Mouse (Mus musculus) limb, embryonic 13.5 days (tissue): ENCODE measurements around the gene Sfxn1. TPM values are rescaled to one million over a fixed set of nuclear protein-coding genes. Genes with fewer than 3 reads are reported as not detected.

ENCODE experiments used
- ATAC-seq: fragments of 200-750 bp; cut with Nextera tagmentation; 2 replicates; pipeline ENCODE4 v1.8.0; 2017; ENCODE audit warnings: low read depth, moderate number of reproducible peaks, moderate TSS enrichment; ENCODE audit not compliant: low FRiP score
- H3K27ac ChIP-seq: fragments of 300-500 bp; sonication (generic); 2 replicates; pipeline ENCODE4 v1.5.1; 2015; ENCODE audit warnings: inconsistent platforms, mild to moderate bottlenecking, moderate library complexity
- H3K27me3 ChIP-seq: fragments of 300-500 bp; sonication (generic); 2 replicates; pipeline ENCODE4 v1.6.1; 2015; ENCODE audit warnings: mild to moderate bottlenecking, inconsistent platforms
- H3K36me3 ChIP-seq: fragments of 300-500 bp; sonication (generic); 2 replicates; pipeline ENCODE4 v1.6.1; 2015; ENCODE audit warnings: inconsistent platforms, mild to moderate bottlenecking, moderate library complexity
- H3K4me1 ChIP-seq: fragments of 300-500 bp; sonication (generic); 2 replicates; pipeline ENCODE4 v1.6.1; 2015; ENCODE audit warnings: inconsistent platforms
- H3K4me2 ChIP-seq: fragments of 300-500 bp; sonication (generic); replicated peaks from 2 replicates; pipeline ENCODE4 v1.6.1; 2015; ENCODE audit warnings: inconsistent platforms, mild to moderate bottlenecking, moderate library complexity
- H3K4me3 ChIP-seq: fragments of 300-500 bp; sonication (generic); 2 replicates; pipeline ENCODE4 v1.5.1; 2015; ENCODE audit warnings: moderate library complexity, mild to moderate bottlenecking, inconsistent platforms
- H3K9ac ChIP-seq: fragments of 300-500 bp; sonication (generic); 2 replicates; pipeline ENCODE4 v1.6.1; 2015; ENCODE audit warnings: mild to moderate bottlenecking, inconsistent platforms
- H3K9me3 ChIP-seq: fragments of 300-500 bp; sonication (generic); 2 replicates; pipeline ENCODE4 v1.6.1; 2016; ENCODE audit warnings: inconsistent platforms
- WGBS: fragments of 180-500 bp; shearing (Covaris S2); methylation state at CpG from one replicate; pipeline ENCODE4 v1.1.7; 2015; 5-methylcytosine and 5-hydroxymethylcytosine counted together
- polyA plus RNA-seq: library from polyadenylated mRNA; unstranded; fragments of >200 nt; fragmentation: Nextera tagmentation; extraction: Ambion mirVana; gene quantifications from 2 replicates; pipeline ENCODE4 v1.2.1, GENCODE M21; 2015

Gene Sfxn1
- polyA plus RNA-seq, 1 experiment from 2014 or later: 53.7 TPM

DNA sequence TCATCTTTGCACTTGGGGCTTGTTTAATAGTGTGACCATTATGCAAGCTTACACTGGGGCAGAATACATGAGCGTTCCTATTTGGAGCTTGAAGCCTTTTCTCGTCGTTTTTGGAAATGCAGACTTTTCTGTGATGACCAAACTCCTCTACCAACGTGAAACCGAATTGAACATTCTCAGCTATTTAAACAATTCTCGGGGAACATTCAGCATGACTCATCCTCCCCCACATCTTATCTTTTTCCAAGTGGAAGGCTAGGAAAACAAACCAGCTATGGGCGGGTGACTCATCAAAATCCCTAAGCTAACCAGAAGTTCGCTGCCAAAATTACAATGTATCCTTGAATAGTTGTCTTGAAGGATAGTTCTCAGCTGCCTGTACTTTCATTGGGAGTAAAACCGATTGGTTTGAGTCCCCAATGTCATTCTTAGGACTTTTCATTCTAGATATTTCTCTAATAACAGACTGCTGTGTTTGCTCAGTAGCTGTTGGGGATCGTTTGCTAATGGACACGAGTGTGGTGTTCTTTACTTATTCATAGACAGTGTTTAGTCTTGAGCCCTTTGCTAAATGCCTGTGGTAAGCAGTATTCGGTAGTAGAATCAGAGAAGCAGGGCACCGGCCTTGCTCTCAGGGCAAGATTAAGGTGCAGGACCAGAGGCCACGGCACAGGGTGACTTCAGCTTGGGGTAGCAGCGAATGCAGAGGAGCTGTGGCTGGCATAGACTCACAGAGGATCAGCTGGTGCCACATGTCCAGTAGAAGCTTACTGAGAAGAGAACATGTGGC is 29.6 kb downstream of the Sfxn1 start:
- H3K4me3 ChIP-seq: no peak overlapping the region
- no peaks in the 10 kb centered on the region for H3K9me3 ChIP-seq
- 94% methylated on average over 15 of the region's 15 CpGs for WGBS
- no peak overlapping the region for H3K9ac ChIP-seq
- H3K27ac ChIP-seq: no peak overlapping the region
- no peaks in the 10 kb centered on the region for H3K27me3 ChIP-seq
- H3K36me3 ChIP-seq: peaks cover 33% of the 10 kb centered on the region
- no peak for ATAC-seq
- H3K4me2 ChIP-seq: no peak overlapping the region
- no peaks in the 10 kb centered on the region for H3K4me1 ChIP-seq

DNA sequence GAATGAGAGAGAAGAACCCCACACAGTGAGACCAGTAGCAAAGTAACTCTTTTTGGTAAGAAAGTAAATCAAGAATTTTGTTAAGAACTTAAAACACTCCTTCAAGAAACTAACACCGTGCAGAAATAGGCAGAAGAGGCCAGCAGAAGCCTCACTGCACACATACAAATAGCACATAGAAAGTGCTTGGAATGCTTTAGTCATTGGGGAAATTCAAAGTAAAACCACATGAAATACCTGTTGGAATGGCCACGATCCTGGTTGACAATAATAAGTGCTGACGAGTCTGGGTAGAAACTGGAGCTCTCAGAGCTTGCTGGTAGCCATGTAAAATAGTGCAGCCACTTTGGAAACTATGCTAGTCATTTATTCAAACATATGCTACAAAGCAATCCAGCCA is 30.4 kb downstream of the Sfxn1 start:
- Histone ChIP-seq H3K27ac (no peak overlapping the region), H3K9me3 (no peaks in the 10 kb centered on the region), H3K27me3 (no peaks in the 10 kb centered on the region), H3K4me1 (no peaks in the 10 kb centered on the region), H3K4me3 (no peak overlapping the region), H3K4me2 (no peak overlapping the region), H3K9ac (no peak overlapping the region), H3K36me3 (peaks cover 34% of the 10 kb centered on the region)
- WGBS: 85% methylated on average over 3 of the region's 3 CpGs
- no peak for ATAC-seq

DNA sequence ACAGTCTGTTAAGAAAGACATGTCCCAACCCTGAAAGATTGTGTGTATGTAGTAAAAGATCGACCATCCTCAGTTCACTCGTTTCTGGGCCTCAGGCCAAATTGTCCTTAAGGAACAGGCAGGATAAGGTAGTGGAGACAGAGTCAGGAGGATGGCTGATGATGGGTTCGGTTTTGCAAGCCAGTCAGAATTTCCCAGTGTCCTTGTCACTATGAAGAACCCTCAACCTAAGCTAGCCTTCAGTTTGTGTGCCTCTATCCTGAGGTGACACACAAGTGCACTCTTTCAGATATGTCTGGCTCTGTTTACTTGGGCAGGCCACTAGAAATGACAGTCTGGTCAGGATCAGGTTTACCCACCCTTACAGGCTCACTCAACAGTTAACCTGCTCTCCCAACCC is 31.6 kb downstream of the Sfxn1 start:
- ATAC-seq: no peak
- 87% methylated on average over 3 of the region's 3 CpGs for WGBS
- Histone ChIP-seq H3K36me3 (peaks cover 37% of the 10 kb centered on the region), H3K27me3 (no peaks in the 10 kb centered on the region), H3K9ac (no peak overlapping the region), H3K27ac (no peak overlapping the region), H3K4me2 (no peak overlapping the region), H3K4me3 (no peak overlapping the region), H3K9me3 (no peaks in the 10 kb centered on the region), H3K4me1 (no peaks in the 10 kb centered on the region)

DNA sequence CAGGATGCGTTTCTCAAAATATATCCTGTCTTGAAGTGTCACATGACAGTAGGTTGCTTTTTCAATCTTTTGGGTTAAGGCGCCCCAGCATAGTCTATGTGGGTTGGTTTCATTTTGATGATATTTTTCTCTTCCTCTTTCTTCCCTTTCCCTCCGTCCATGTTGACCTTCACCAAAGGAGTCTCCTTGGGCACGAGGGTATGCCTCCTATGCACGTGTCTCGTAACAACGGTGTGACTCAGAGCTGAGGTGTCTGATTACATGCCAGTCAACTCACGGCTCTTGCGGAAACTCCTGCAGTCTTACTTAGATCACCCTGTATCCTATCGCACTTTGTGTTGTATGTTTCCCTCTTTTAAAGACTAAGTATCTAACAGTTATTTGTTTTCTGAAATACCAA is 32.2 kb downstream of the Sfxn1 start:
- 64% methylated on average over 10 of the region's 10 CpGs for WGBS
- Histone ChIP-seq H3K4me2 (no peak overlapping the region), H3K27ac (no peak overlapping the region), H3K36me3 (peaks cover 38% of the 10 kb centered on the region), H3K9me3 (no peaks in the 10 kb centered on the region), H3K4me1 (no peaks in the 10 kb centered on the region), H3K4me3 (no peak overlapping the region), H3K27me3 (no peaks in the 10 kb centered on the region), H3K9ac (no peak overlapping the region)
- no peak for ATAC-seq

DNA sequence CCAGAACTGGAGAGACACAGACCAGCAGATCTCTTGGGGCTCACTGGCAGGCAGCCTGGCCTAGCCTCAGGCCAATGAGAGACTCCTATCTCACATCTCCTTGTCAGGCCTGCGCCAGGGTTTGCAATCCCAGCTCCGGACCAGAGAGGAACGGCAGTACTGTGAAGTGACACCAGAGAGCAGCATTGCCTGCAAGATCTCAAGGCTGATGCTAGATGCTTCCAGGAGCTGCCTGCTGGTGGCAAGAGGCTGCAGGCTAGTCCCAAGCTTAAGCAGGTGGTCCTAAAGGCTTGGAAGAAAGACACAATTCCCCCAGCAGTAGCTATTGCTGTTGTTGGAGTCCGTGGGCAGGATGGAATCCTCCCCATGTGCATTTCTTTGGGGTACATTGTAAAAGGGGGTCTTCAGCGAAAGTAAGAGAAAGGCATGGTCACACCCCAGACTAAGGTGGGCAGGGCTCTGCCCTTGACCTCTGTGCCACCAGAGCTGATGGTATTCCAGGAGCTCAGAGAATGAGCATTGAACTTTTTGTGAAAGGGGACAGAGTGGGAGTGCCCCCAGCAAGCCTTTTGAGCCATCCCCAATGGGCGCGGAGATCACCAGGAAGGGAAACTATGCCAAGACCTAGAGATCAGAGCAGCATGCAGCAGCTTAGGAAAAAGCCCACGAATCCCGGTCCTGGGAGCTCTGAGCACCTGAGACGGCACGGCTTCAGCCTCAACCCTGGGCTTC is 42.3 kb downstream of the Sfxn1 start:
- 52% methylated on average over 11 of the region's 11 CpGs for WGBS
- H3K36me3 ChIP-seq: no peaks in the 10 kb centered on the region
- no peak overlapping the region for H3K4me2 ChIP-seq
- peaks cover 12% of the 10 kb centered on the region for H3K27me3 ChIP-seq
- H3K4me1 ChIP-seq: no peaks in the 10 kb centered on the region
- H3K4me3 ChIP-seq: no peak overlapping the region
- no peak; the same call in 1 of the 2 replicates for ATAC-seq
- no peak overlapping the region for H3K9ac ChIP-seq
- H3K9me3 ChIP-seq: peaks cover 5% of the 10 kb centered on the region; the same call in 1 of the 2 replicates
- H3K27ac ChIP-seq: no peak overlapping the region

DNA sequence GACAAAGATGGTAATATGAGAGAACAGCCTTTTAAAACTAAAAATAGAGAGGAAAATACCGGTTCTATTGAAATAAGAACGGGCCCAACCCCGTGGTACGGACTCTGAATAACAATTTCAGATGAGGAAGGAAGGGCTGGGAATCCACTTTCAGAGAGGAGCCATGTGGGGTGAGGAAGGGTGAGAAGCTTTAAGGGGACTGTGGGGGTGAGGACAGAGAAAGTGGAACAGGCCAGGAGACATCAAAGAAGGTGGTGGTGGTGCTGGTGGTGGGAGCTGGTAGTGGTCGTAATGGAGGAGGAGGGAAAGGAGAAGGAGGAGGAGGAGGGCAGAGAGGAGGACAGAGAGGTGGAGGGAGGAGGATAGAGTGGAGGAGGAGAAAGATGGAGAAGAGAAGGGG is 43.3 kb downstream of the Sfxn1 start:
- no peak for ATAC-seq
- 66% methylated on average over 5 of the region's 5 CpGs for WGBS
- Histone ChIP-seq H3K4me2 (no peak overlapping the region), H3K9me3 (peaks cover 5% of the 10 kb centered on the region; the same call in 1 of the 2 replicates), H3K27me3 (peaks cover 12% of the 10 kb centered on the region), H3K36me3 (no peaks in the 10 kb centered on the region), H3K27ac (no peak overlapping the region), H3K4me1 (no peaks in the 10 kb centered on the region), H3K9ac (no peak overlapping the region), H3K4me3 (no peak overlapping the region)

DNA sequence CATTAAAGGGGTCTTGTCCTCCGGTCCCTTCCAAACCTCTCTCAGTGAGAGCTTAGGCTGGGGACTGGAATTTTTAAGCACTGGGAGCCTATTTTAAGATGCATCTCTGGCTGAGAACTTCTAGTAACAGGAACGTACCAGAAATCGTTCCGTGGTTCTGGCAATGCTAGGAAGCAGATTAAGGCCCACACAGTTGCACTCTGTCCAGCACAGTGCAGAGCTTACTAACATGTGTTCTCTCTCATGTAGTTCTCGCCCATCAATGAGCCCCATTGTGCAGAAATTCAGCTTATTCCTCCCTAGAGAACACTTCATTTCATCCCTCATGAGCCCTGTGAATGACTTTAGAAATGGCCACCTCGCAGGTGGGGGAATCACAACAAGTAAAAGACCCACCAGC is 44.1 kb downstream of the Sfxn1 start:
- peaks cover 12% of the 10 kb centered on the region for H3K27me3 ChIP-seq
- H3K4me3 ChIP-seq: no peak overlapping the region
- no peak for ATAC-seq
- no peak overlapping the region for H3K4me2 ChIP-seq
- H3K9ac ChIP-seq: no peak overlapping the region
- 71% methylated on average over 6 of the region's 6 CpGs for WGBS
- no peaks in the 10 kb centered on the region for H3K4me1 ChIP-seq
- no peaks in the 10 kb centered on the region for H3K36me3 ChIP-seq
- no peak overlapping the region for H3K27ac ChIP-seq
- H3K9me3 ChIP-seq: peaks cover 5% of the 10 kb centered on the region; the same call in 1 of the 2 replicates

DNA sequence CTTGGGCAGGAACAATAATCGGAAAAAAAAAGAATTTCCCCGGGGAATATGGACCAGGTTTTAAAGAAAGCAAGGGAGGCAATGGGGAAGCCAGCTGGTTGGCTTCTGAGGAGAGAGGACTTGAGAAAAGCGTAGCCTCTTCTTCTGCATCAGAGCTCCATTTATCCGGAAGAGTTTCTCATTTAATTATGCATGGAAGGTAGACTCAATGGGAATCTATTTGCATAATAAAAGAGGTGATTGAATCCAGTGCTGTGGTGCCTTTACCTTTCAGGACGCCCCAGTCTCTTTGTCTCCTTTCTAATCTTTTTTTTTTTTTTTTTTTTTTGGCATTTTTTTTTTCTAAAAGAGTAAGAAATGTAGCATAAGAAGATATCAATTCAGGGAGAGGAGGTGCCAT is 46.7 kb downstream of the Sfxn1 start:
- 56% methylated on average over 5 of the region's 5 CpGs for WGBS
- no peak overlapping the region for H3K4me2 ChIP-seq
- H3K4me1 ChIP-seq: no peaks in the 10 kb centered on the region
- no peak for ATAC-seq
- H3K27ac ChIP-seq: no peak overlapping the region
- H3K9ac ChIP-seq: no peak overlapping the region
- no peaks in the 10 kb centered on the region for H3K36me3 ChIP-seq
- peaks cover 12% of the 10 kb centered on the region for H3K9me3 ChIP-seq
- no peak overlapping the region for H3K4me3 ChIP-seq
- peaks cover 10% of the 10 kb centered on the region for H3K27me3 ChIP-seq

DNA sequence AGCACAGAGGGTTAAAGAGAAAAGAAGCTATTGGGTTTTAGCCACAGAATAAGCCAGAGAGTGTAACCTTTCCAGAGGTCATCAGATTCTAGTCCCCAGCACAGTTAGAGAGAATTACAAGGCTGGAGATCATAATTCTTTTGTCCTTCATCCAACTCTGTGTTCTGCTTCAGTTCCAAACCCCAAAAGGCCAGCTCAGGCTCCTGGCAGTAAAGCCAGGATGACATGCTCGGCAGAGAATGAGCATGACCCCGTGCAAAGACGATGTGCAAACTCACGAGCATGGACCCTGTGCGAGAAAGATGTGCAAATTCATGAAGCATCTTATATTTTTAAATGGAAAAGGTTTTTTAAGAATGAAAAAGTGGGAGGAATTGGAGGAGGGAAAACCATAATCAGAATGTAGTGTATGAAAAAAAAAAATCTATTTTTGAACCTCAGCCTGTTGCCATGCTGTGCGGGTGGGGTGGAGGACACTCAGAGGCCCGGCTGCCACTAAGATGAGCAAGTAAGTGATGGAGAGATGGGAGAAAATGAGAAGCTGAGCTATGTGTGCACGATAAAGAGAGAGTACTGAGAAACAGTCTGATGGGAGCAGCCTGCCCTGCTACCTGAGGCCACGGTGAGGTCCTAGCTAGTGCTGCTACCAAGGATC is 66.2 kb downstream of the Sfxn1 start:
- 0 out of 2 replicates have a peak, but pooled peaks cover 3% of the 10 kb centered on the region for H3K27me3 ChIP-seq
- H3K9me3 ChIP-seq: no peaks in the 10 kb centered on the region
- H3K36me3 ChIP-seq: no peaks in the 10 kb centered on the region
- ATAC-seq: no peak
- no peaks in the 10 kb centered on the region for H3K4me1 ChIP-seq
- H3K4me3 ChIP-seq: no peak overlapping the region
- H3K9ac ChIP-seq: no peak overlapping the region
- WGBS: 79% methylated on average over 9 of the region's 9 CpGs
- no peak overlapping the region for H3K27ac ChIP-seq
- no peak overlapping the region for H3K4me2 ChIP-seq

DNA sequence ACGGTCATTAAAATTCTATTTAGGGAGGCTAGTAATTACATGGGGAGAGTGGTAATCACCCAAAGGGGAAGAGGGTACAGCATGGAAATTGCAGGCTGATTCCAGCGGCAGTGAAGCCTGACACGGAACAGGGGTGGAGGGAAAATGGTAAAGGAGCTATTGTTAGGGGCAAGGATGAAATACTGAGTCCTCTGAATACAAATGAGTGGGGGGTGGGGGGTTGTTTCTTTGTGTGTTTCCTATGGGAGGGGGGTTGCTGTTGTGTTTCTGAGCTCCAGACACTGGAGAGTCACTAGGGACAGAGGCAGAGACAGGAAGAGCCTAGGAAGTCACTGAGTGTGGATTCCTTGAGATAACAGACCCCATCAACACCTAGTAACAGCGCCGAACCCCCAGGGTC is 72.1 kb downstream of the Sfxn1 start:
- Histone ChIP-seq H3K4me1 (no peaks in the 10 kb centered on the region), H3K27ac (no peak overlapping the region), H3K27me3 (peaks cover 3% of the 10 kb centered on the region; the same call in 1 of the 2 replicates), H3K4me3 (no peak overlapping the region), H3K9me3 (peaks cover 3% of the 10 kb centered on the region; the same call in 1 of the 2 replicates), H3K9ac (no peak overlapping the region), H3K4me2 (no peak overlapping the region), H3K36me3 (no peaks in the 10 kb centered on the region)
- no peak for ATAC-seq
- 58% methylated on average over 5 of the region's 5 CpGs for WGBS

DNA sequence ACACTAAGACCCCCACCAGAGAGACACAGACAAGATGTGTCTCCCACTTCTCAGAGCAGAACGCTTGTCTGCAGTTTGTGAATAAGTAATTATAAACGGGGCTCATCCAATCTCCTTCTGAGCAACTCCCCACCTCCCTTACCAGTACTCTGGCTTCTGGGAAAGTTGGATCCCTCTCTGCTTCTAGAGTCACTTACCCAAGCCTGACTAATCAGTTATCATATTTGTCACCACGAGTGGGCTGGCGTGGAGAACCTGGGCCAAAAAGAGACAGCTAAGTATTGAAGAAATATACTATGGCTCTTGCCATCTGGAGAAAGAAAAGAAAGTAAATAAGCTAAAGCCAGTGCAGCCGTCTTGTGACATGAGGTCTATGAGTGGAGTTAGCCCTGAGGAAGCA is 73.0 kb downstream of the Sfxn1 start:
- H3K4me2 ChIP-seq: no peak overlapping the region
- H3K27me3 ChIP-seq: peaks cover 3% of the 10 kb centered on the region; the same call in 1 of the 2 replicates
- H3K9ac ChIP-seq: no peak overlapping the region
- H3K9me3 ChIP-seq: peaks cover 3% of the 10 kb centered on the region; the same call in 1 of the 2 replicates
- H3K4me3 ChIP-seq: no peak overlapping the region
- ATAC-seq: no peak
- 75% methylated on average over 5 of the region's 5 CpGs for WGBS
- no peaks in the 10 kb centered on the region for H3K4me1 ChIP-seq
- no peak overlapping the region for H3K27ac ChIP-seq
- no peaks in the 10 kb centered on the region for H3K36me3 ChIP-seq

DNA sequence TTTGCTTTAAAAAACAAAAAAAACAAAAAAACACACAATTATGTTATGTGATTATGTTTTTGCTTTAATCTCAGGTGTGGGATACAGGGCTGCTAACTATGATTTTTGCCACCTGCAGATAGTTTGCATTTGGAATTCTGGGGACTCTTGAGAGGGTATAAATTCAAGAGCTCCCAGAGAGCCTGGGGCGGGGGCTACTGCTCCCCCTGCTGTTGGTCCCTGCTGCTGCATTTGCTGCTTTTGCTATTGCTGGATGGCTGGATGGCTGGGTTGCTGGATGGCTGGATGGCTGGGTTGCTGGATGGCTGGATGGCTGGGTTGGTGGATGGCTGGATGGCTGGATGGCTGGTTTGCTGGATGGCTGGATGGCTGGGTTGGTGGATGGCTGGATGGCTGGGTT is 75.7 kb downstream of the Sfxn1 start:
- Histone ChIP-seq H3K9ac (no peak overlapping the region), H3K36me3 (no peaks in the 10 kb centered on the region), H3K4me1 (no peaks in the 10 kb centered on the region), H3K27ac (no peak overlapping the region), H3K27me3 (no peaks in the 10 kb centered on the region; the same call in 1 of the 2 replicates), H3K4me3 (no peak overlapping the region), H3K4me2 (no peak overlapping the region), H3K9me3 (peaks cover 3% of the 10 kb centered on the region; the same call in 1 of the 2 replicates)
- ATAC-seq: no peak
- 71% methylated on average over 1 of the region's 1 CpGs for WGBS
